Mouse (Mus musculus) urinary bladder, postnatal 14 days (tissue): ENCODE measurements around the gene Olfr827.
A peak's percentile ranks its signal among the peaks of the same experiment; 100 is the strongest.

Experiments used
- DNase-seq: peaks from one replicate; pipeline ENCODE4 v3.0.0; 2021; ENCODE audit warnings: low spot score

Gene Olfr827

GRCm38 (mm10) chr10:130214303-130214702 lies at the start of gene Olfr827:
TSS of gene Olfr827 (minus strand) at chr10:130214403.
- no peak for DNase-seq

- DNase-seq, result no peak
Measured at GRCm38 (mm10) chr10:130263203-130263602, 49.0 kb upstream of the Olfr827 start.

GRCm38 (mm10) chr10:130259483-130259882 lies 45.3 kb upstream of the Olfr827 start:
- no peak for DNase-seq

- DNase-seq, result no peak
Measured at GRCm38 (mm10) chr10:130244271-130244670, 30.1 kb upstream of the Olfr827 start.

- no peak for DNase-seq
Measured at GRCm38 (mm10) chr10:130238318-130239209, 24.4 kb upstream of the Olfr827 start.

- no peak for DNase-seq
Measured at GRCm38 (mm10) chr10:130234576-130234975, 20.4 kb upstream of the Olfr827 start.

- DNase-seq, result no peak
Measured at GRCm38 (mm10) chr10:130232117-130232516, 17.9 kb upstream of the Olfr827 start.

GRCm38 (mm10) chr10:130229584-130229983 lies 15.4 kb upstream of the Olfr827 start:
- DNase-seq, result no peak

- peak; percentile 7 for DNase-seq
Measured at GRCm38 (mm10) chr10:130228246-130228645, 14.0 kb upstream of the Olfr827 start.

GRCm38 (mm10) chr10:130225034-130225433 lies 10.8 kb upstream of the Olfr827 start:
- DNase-seq, result no peak

- no peak for DNase-seq
Measured at GRCm38 (mm10) chr10:130184086-130184485, 30.1 kb downstream of the Olfr827 start, which contains the start of gene Olfr826. TSS of gene Olfr826 (minus strand) at chr10:130184186.

GRCm38 (mm10) chr10:130166666-130167065 lies 47.5 kb downstream of the Olfr827 start, which contains the start of gene Olfr825:
TSS of gene Olfr825 (minus strand) at chr10:130166766.
- no peak for DNase-seq

GRCm38 (mm10) chr10:130165196-130165595 lies 49.0 kb downstream of the Olfr827 start:
- DNase-seq, result no peak
